Mouse (Mus musculus) spleen, adult 2 months (tissue): ENCODE measurements around the gene Oxnad1.

Experiments
- CTCF ChIP-seq: fragments of 200-500 bp; IDR thresholded peaks from 2 replicates; pipeline ENCODE4 v1.5.1; 2011; ENCODE audit warnings: mild to moderate bottlenecking, inconsistent platforms; ENCODE audit not compliant: insufficient read depth, insufficient read length, insufficient replicate concordance; ENCODE audit errors: extremely low read depth
- POLR2A ChIP-seq: fragments of 200-500 bp; IDR thresholded peaks from 2 replicates; pipeline ENCODE4 v1.6.1; 2011; ENCODE audit warnings: low read depth, low read length, inconsistent platforms

GRCm38 (mm10) chr14:32144734-32145133 lies 59.6 kb downstream of the Oxnad1 start:
- TF ChIP-seq CTCF (no peak), POLR2A (no peak)
